Mouse (Mus musculus) megakaryocyte-erythroid progenitor cell, adult 5-6 weeks (primary cell): ENCODE measurements around the gene Gm12789. TPM values are rescaled to one million over a fixed set of nuclear protein-coding genes. Genes with fewer than 3 reads are reported as not detected.
A peak's percentile ranks its signal among the peaks of the same experiment; 100 is the strongest.
"Not testable (repeated sequence)": the region's sequence is repeated elsewhere in the genome, so short reads cannot be mapped to it uniquely, and the experiment has no call there.

Source experiments
- ATAC-seq: replicated peaks from 2 replicates; pipeline ENCODE4 v1.8.0; 2016; ENCODE audit warnings: mild to moderate bottlenecking, inconsistent platforms; ENCODE audit not compliant: severe bottlenecking, poor library complexity, low FRiP score, low TSS enrichment
- total RNA-seq, 2 experiments: library from RNA; stranded (forward) in 1 of 2; stranded (reverse) in 1 of 2; fragments of 200-1000, 215-1000 nt in 1 of 2; fragments of >200 nt in 1 of 2; fragmentation: Nextera tagmentation in 1 of 2; gene quantifications; 2 replicates each; pipeline ENCODE4 v1.2.3; 2014 to 2017

Gene Gm12789
- total RNA-seq (2014; fragmentation: Nextera tagmentation) = not detected in 2 replicates
- total RNA-seq (2017) = not detected in 2 replicates

DNA sequence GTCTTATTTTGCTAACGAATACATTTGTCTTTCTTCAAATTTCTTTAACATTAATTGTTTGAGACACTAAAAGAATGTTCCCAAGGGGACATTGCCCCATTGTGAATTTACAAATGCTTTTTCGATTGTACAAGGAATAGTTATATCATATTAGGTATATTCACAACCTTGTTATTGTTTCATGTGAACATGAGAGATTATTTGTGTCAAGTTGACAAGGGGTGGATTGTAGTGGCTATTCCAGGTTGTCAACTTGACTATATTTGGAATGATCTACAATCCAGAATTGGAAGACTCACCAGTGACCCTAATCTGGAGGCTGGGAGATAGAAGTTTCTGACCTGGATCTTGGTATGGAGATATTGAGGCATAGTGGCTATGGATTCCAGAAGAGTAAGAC is at the start of gene Gm12789:
Gm12789 (plus strand) TSS at position 301 of the 400 bp plus-strand sequence.
- ATAC-seq = not testable (repeated sequence)

DNA sequence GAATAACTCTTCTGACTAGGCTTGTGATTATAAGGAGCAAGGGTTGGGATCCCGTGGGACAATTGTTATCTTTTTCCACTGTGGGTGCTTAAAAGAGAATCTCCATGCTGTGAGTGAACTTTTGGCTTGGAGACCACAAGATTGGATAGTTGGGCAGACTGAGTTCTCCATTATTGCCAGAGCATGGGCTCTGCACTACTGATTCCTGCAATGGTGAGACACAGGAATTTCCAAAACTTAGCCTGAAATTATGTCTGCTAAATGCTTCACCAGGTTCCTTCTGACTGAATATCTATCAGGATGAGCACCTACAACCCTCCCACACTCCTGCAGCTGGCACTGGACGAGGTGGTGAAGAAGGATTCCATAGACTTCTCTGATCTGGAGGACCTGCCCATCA is 46.3 kb upstream of the Gm12789 start, which contains the start of gene Gm12794:
Gm12794 (plus strand) TSS at position 301 of the 400 bp plus-strand sequence.
- not testable (repeated sequence) for ATAC-seq

DNA sequence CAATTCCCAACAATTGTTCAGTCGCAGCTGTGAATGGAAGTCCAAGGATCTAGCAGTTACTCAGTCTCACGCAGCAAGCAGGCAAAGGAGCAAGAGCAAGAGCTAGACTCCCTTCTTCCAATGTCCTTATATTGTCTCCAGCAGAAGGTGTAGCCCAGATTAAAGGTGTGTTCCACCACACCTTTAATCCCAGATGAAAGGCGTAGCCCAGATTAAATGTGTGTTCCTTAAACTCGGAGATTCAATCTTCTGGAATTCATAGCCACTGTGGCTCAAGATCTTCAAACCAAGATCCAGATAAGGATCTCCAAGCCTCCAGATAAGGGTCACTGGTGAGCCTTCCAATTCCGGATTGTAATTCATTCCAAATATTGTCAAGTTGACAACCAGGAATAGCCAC is 5.5 kb upstream of the Gm12789 start, which contains the start of gene Gm12790:
Gm12790 (minus strand) TSS at position 101 of the 400 bp plus-strand sequence.
- not testable (repeated sequence) for ATAC-seq

DNA sequence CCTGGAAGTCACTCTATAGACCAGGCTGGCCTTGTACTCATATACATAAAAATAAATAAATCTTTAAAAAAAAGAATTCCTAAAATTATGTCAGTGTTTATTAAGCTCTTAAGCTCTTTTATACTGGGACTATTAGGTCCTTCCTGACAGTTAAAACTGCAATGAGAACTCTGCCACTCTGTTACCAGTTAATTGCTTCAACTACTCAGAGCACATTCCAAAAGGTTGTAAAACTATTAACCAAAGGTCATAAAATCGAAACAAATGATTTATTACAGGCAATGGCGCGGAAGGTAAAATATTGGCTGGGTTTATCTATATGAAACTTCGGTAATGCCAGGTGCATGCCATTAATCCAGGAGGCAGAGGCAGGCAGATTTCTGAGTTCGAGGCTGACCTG is 748 bp upstream of the Gm12789 start:
- ATAC-seq = no peak

DNA sequence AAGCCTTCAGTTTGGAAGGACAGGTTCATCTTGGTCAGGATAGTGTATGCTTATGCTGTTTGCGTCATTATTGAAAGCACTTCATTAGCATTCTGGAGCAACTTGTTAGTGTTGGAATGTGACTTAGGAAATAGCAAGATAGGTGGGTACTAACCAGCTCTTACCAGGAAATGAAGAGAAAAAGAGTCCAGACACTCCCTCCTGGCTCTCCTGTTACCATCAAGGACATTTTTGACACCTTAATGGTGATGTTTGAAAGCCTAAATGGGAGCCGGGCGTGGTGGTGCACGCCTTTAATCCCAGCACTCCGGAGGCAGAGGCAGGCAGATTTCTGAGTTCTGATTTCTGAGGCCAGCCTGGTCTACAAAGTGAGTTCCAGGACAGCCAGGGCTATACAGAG is 11.0 kb downstream of the Gm12789 start:
- ATAC-seq = no peak

DNA sequence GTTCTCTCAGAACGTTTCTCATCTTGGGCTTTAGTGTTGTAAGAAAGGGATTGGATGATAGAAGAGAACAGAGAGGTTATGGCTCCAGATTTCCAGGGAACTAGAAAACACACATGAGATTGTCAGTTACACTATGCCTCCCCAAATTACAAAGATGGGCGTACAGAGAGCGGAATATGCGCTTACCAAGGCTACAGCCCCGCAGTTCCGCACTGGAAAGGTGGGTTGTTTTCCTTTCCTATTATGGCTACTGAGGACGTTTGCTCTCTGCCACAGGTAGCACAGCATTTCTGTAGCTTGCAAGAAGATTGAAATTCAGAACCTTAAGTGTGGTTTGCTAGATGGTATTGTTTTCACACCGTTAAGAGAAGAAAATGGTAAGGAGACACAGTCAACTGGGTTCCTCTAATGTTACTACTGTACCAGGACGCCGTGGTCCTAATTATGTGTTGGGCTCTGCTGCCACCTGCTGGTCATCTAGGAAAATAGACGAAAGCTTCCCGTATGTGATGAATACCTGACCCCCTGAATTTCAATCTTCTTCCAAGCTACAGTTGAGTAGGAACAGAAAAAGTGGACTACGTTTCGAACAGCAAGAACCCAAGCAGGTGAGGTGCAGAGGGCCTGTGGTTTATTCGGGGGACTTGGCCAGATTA is 12.0 kb downstream of the Gm12789 start:
- ATAC-seq = peak; percentile 96

DNA sequence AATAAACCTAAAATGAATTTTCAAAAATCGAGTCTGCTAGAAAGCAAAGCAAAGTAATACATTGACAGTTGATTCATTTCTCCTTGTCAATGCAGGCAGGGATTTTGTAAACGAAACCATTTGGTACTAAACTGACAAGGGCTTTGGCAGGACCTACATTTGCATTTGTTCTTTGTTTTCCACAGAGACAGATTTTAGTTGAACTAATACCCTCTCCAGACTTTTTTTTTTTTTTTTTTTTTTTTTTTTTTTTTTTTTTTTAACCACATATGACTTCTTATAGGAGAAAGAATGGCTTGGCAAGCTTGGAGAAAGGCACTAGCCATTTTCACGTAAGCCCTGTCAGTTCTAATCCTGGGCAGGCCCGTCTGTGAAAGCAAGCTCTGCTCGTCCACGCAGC is 40.2 kb downstream of the Gm12789 start:
- ATAC-seq = no peak

Other genes with a start within 250 kb of the Gm12789 start
- not detected in 2 replicates for gene B020004J07Rik, start 142.6 kb upstream of the Gm12789 start, total RNA-seq (2014; fragmentation: Nextera tagmentation)
- gene B020004J07Rik, start 142.6 kb upstream of the Gm12789 start, total RNA-seq (2017) = not detected in 2 replicates
- not detected in 2 replicates for gene C130073F10Rik, start 92.8 kb upstream of the Gm12789 start, total RNA-seq (2014; fragmentation: Nextera tagmentation)
- not detected in 2 replicates for gene C130073F10Rik, start 92.8 kb upstream of the Gm12789 start, total RNA-seq (2017)
- gene Gm12800, start 77.5 kb upstream of the Gm12789 start, total RNA-seq (2014; fragmentation: Nextera tagmentation) = not detected in 2 replicates
- not detected in 2 replicates for gene Gm12800, start 77.5 kb upstream of the Gm12789 start, total RNA-seq (2017)
- not detected in 2 replicates for gene Gm12794, start 46.2 kb upstream of the Gm12789 start, total RNA-seq (2014; fragmentation: Nextera tagmentation)
- not detected in 2 replicates for gene Gm12794, start 46.2 kb upstream of the Gm12789 start, total RNA-seq (2017)
- not detected in 2 replicates for gene Gm12790, start 5.6 kb upstream of the Gm12789 start, total RNA-seq (2014; fragmentation: Nextera tagmentation)
- not detected in 2 replicates for gene Gm12790, start 5.6 kb upstream of the Gm12789 start, total RNA-seq (2017)
- gene Pde4b, start 100.9 kb downstream of the Gm12789 start, total RNA-seq (2014; fragmentation: Nextera tagmentation) = 15.6 and 18.0 TPM in 2 replicates
- gene Pde4b, start 100.9 kb downstream of the Gm12789 start, total RNA-seq (2017) = 23.9 and 31.7 TPM in 2 replicates